Mouse (Mus musculus) granulocyte monocyte progenitor cell, adult 5-6 weeks (primary cell): ENCODE results near the gene Gm20792. TPM values are rescaled to one million over a fixed set of nuclear protein-coding genes. Genes with fewer than 3 reads are reported as not detected.
"Not testable (repeated sequence)": the region's sequence is repeated elsewhere in the genome, so short reads cannot be mapped to it uniquely, and the experiment has no call there.

Experiments used
- ATAC-seq: replicated peaks from 2 replicates; pipeline ENCODE4 v1.8.0; 2016; ENCODE audit warnings: mild to moderate bottlenecking, moderate TSS enrichment, inconsistent platforms; ENCODE audit not compliant: poor library complexity, severe bottlenecking
- total RNA-seq, 2 experiments: library from RNA; stranded (forward) in 1 of 2; stranded (reverse) in 1 of 2; fragments of 200-712, 200-1000 nt in 1 of 2; fragments of >200 nt in 1 of 2; fragmentation: Nextera tagmentation in 1 of 2; gene quantifications; 2 replicates each; pipeline ENCODE4 v1.2.3; 2014 to 2017

Gene Gm20792
- total RNA-seq (2014; fragmentation: Nextera tagmentation) = not detected in 2 replicates
- total RNA-seq (2017) = not detected in 2 replicates

- ATAC-seq = not testable (repeated sequence)
Measured at GRCm38 (mm10) chrY:48311555-48311954, at the start of gene Gm20792. Gene Gm20792, plus strand, starts transcription at chrY:48311855.
